Mouse (Mus musculus) retina, embryonic 14.5 days (tissue): Measurements from ENCODE around the gene 3110040M04Rik.
"Not testable (repeated sequence)": the region's sequence is repeated elsewhere in the genome, so short reads cannot be mapped to it uniquely, and the experiment has no call there.

Experiments used
- DNase-seq: peaks from one replicate; pipeline ENCODE4 v3.0.0-alpha.2; 2015; ENCODE audit warnings: low spot score

Gene 3110040M04Rik

DNA sequence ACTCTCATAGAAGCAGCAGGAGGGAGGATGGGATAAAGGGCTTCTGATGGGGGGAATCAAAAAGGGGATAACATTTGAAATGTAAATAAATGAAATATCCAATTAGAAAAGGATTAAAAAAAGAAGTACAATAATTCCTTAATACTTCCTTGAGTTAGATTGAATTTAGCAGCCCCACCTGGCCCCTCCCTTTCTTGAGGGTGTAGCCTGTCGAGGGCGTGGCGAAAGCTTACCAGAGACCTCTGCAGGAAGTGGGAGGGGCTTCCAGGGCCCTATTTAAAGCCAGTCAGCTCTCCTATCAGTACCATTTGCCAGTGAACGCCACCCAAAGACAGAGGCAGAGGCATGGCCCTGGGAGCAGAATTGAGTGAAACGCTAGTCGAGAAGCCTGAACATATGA, at the start of gene 3110040M04Rik:
3110040M04Rik (plus strand) TSS at position 304 of the 400 bp plus-strand sequence.
- not testable (repeated sequence) for DNase-seq

GRCm38 (mm10) chr1:151154131-151154530, 49.8 kb upstream of the 3110040M04Rik start:
- DNase-seq = not testable (repeated sequence)

- no peak for DNase-seq
Measured at GRCm38 (mm10) chr1:151156129-151156528, 47.8 kb upstream of the 3110040M04Rik start.

DNA sequence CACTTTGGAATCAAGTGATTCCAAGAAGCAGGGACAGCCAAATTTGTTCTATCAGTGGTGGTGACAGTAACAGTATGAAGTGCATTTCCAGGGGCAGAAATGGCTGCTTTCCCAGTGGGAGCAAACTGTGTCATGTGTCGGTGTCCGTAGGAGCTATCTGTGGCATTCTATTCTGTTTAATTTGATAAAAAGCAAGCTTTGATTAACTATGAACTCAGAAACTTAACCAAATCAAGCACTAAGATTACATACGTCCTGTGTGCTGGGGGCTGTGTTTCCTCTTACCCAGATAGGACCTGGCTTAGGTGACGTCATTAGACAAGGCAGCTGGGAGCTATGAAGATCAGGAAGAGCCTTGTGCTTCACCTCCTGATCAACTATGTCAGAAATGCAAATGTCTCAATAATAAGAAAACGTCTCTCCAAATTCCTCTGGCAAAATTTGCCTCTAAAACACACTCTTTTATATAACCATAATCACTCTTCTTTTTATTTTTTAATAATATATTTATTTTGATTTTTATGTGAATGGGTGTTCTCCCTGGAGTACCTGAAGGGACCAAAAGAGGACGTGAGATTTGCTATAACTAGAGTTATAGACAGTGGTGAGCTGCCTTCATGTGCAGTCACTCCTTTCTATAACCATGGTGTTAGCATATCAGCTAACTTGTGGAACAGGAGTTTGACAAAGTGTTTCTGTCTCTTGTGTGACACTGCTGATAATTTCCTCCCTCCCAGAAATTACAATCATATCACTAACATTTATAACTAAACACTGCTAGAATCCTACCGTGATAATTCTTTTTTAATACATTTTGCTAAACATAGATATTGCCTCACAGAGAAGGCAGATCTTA, 46.9 kb upstream of the 3110040M04Rik start:
- DNase-seq = no peak

DNA sequence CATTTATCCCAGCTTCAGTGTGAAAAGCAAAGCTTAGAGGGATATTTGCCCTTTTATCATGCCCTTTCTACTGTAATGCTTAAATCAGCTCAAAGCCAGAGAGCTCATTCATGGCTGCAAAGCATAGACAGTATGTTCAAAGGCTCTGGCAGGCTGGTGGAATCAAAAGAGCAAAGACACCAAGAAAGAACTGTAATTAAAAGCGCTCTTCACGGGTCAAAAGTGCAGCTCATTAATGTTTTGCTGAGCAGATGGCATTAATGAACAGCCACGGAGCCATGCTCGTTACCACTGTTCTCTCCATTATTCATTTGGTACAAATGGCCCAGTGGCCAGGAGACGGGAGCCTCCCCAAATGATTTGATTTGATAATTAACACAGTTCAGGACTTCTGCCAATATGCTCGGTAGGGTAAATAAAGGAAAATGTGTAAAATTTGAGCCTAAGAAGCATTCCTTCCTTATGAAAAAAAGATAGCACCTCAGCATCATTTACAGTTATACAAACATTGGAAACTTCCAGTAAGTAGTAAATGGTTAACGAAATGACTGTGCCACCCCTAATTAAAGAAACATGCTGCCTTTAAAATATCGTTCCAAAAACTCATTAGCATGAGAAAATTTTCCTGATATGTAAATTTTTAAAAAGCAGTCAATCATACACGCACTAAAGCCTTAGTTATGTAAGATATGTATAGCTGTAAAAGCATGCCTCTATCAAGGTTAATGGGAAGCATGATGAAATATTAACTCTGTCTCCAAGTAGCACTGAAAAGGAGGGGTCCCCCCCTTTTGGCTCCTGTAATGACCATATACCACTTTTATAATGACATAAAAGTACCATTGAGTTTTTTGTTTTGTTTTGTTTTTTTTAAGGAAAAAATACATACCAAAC, 45.7 kb upstream of the 3110040M04Rik start:
- DNase-seq = peak; percentile 81

- no peak for DNase-seq
Measured at GRCm38 (mm10) chr1:151158857-151159510, 44.9 kb upstream of the 3110040M04Rik start.

GRCm38 (mm10) chr1:151166031-151166430, 37.9 kb upstream of the 3110040M04Rik start:
- DNase-seq = no peak

- DNase-seq = peak; percentile 3
Measured at GRCm38 (mm10) chr1:151167297-151168047, 36.4 kb upstream of the 3110040M04Rik start.

GRCm38 (mm10) chr1:151168637-151169036, 35.3 kb upstream of the 3110040M04Rik start:
- DNase-seq = peak; percentile 1

GRCm38 (mm10) chr1:151171572-151172461, 32.1 kb upstream of the 3110040M04Rik start:
- peak; percentile 1 for DNase-seq

DNA sequence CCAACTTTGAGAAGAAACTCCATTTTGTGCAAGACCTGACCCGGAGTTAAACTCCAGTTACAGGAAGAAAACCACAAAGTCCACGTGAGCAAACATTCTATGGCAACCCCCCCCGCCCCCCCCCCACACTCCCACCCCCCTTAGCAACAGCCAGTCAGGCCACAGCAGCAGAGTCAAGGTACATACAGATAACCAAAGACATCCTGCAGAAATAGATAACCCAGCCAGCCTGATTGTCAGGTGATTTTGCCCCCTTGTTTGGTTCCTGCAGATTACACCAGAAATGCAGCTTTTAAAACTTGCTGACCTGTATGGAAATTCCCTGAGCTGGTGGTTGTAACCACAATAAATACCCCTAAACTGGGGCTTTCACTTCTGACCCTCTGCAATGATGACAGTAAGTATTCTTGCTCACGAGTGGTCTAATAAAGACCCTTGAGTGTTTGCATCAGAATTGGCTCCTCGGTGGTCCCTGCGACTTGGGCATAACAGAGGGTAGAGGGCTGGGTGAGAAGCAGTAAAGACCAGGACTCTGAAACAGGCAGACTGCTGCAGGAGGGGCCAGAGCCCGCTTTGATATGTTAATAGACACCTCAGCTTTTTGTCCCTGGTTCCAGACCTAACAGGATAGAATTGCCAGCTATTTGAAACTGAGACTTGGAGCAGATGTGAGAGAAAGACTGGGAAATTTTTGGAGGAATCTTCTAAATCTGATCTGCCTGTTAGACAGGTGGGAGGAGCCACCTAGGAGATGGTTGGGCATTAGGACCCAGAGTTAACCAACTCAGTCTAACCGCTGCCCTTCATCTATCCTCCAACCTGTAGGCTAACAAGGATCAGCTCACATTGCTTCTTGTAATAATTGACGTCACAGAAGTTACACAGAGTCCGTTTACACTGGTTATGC, 26.6 kb upstream of the 3110040M04Rik start:
- peak; percentile 50 for DNase-seq

- DNase-seq = no peak
Measured at GRCm38 (mm10) chr1:151177937-151178271, 26.0 kb upstream of the 3110040M04Rik start.

- DNase-seq = peak; percentile 64
Measured at GRCm38 (mm10) chr1:151178505-151179083, 25.3 kb upstream of the 3110040M04Rik start.

- peak; percentile 13 for DNase-seq
Measured at GRCm38 (mm10) chr1:151180167-151180566, 23.8 kb upstream of the 3110040M04Rik start.

- DNase-seq = not testable (repeated sequence)
Measured at GRCm38 (mm10) chr1:151182266-151182665, 21.7 kb upstream of the 3110040M04Rik start, which contains the start of gene Gm47985. Gene Gm47985, plus strand, starts transcription at chr1:151182537.

GRCm38 (mm10) chr1:151186186-151186585, 17.7 kb upstream of the 3110040M04Rik start:
- not testable (repeated sequence) for DNase-seq

GRCm38 (mm10) chr1:151186879-151187424, 17.0 kb upstream of the 3110040M04Rik start:
- not testable (repeated sequence) for DNase-seq

DNA sequence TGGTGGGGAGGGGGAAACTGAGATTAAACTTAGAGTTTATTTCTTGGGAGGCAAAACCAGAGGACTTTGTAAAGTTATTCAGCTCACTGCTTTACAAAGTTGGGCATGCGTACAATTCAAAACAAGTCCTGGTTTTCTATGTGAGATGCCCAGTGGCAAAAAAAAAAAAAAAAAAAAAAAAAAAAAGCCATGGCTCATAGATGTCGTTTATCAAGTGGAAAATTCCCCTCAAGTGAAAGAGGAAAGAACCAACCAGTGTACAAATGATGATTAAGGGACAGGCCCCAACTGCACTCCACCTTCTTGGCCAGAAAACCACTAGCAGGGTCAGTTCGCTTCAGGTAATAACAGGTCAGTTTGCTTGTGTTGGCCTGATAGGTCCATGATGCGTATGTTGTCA, 15.5 kb upstream of the 3110040M04Rik start:
- DNase-seq = no peak
